Mouse (Mus musculus) Patski (cell line): ENCODE data around the gene Itgav. TPM values are rescaled to one million over a fixed set of nuclear protein-coding genes. Genes with fewer than 3 reads are reported as not detected.
"Not testable (repeated sequence)": the region's sequence is repeated elsewhere in the genome, so short reads cannot be mapped to it uniquely, and the experiment has no call there.

ENCODE experiments used
- ATAC-seq: fragments of 100-300 bp; one replicate; pipeline ENCODE4 v1.8.0; 2021
- CTCF ChIA-PET: fragments of 350-600 bp; sonication (Branson Sonifier 250); formaldehyde crosslinking; loops from one replicate; lab custom pipeline; 2022; ENCODE audit warnings: inconsistent platforms; lab: Charles Lee
- POLR2A ChIA-PET: fragments of 350-600 bp; sonication (Branson Sonifier 250); formaldehyde crosslinking; loops from one replicate; lab custom pipeline; 2022; ENCODE audit warnings: antibody characterized with exemption, inconsistent platforms; lab: Charles Lee
- DNase-seq: peaks from one replicate; pipeline ENCODE4 v3.0.0-alpha.2; 2011; ENCODE audit warnings: low read depth, low spot score
- H3K27me3 ChIP-seq: fragments of 371-371 bp; one replicate; pipeline ENCODE4 v1.5.1; 2021
- CTCF ChIP-seq: fragments of 100-300 bp; IDR thresholded peaks from one replicate; pipeline ENCODE4 v1.5.1; 2021
- in situ Hi-C: fragments of 300-500 bp; cut with MboI; formaldehyde crosslinking; loops from 3 replicates; pipeline ENCODE4 v1.11.1; 2018; ENCODE audit warnings: low pct_unique_long_range_greater_than_20kb, mixed read lengths
- polyA plus RNA-seq: library from polyadenylated mRNA; unstranded; gene quantifications from one replicate; pipeline ENCODE4 v1.2.3, GENCODE M21; 2021

The Itgav gene
- polyA plus RNA-seq, 1 experiment from 2014 or later = 374 TPM

- no peak for TF ChIP-seq CTCF
- DNase-seq = peak; percentile 79
- no peaks in the 10 kb centered on the region for H3K27me3 ChIP-seq
- POLR2A ChIA-PET = interaction anchor here (1.4 kb wide), 1 partner anchor 26 kb away, joined by 4 read pairs; no protein-coding TSS in a partner anchor
- ATAC-seq = peak; percentile 98
- CTCF ChIA-PET = interaction anchor here (0.8 to 1.7 kb wide), 8 partner anchors 9 to 61 kb away, joined by 3 to 6 read pairs (median 4); no protein-coding TSS in a partner anchor
- in situ Hi-C loops = no loop called here
These were observed 14.2 kb upstream of the Itgav start for GRCm38 (mm10) chr2:83709896-83710524.

GRCm38 (mm10) chr2:83713281-83713680, 10.9 kb upstream of the Itgav start:
- DNase-seq, in situ Hi-C loops, H3K27me3 ChIP-seq, CTCF ChIA-PET, ATAC-seq: not testable (repeated sequence)
- POLR2A ChIA-PET = interaction anchor here (1.0 kb wide), 1 partner anchor 22 kb away, joined by 3 read pairs; no protein-coding TSS in a partner anchor

GRCm38 (mm10) chr2:83713946-83714345, 10.3 kb upstream of the Itgav start:
- TF ChIP-seq CTCF = no peak
- ATAC-seq (no peak), DNase-seq (no peak)
- H3K27me3 ChIP-seq = no peaks in the 10 kb centered on the region
- in situ Hi-C loops = no loop called here
- ChIA-PET POLR2A (interaction anchor here (1.0 kb wide), 1 partner anchor 23 kb away, joined by 3 read pairs; no protein-coding TSS in a partner anchor), CTCF (no interaction called here)

- in situ Hi-C loops = no loop called here
- peak; percentile 78 for DNase-seq
- ChIA-PET CTCF (no interaction called here), POLR2A (interaction anchor here (0.7 kb wide), 1 partner anchor 67 kb away, joined by 6 read pairs; no protein-coding TSS in a partner anchor)
- peak; percentile 56 for ATAC-seq
- no peaks in the 10 kb centered on the region for H3K27me3 ChIP-seq
- no peak for TF ChIP-seq CTCF
These were observed 9.4 kb upstream of the Itgav start for GRCm38 (mm10) chr2:83714783-83715182.

- no peak for DNase-seq
- POLR2A ChIA-PET = no interaction called here
- CTCF ChIA-PET = interaction anchor here (0.9 kb wide), 1 partner anchor 9 kb away, joined by 3 read pairs; no protein-coding TSS in a partner anchor
- no peaks in the 10 kb centered on the region for H3K27me3 ChIP-seq
- no peak for ATAC-seq
- no peak for TF ChIP-seq CTCF
- in situ Hi-C loops = no loop called here
These were observed 5.9 kb upstream of the Itgav start for GRCm38 (mm10) chr2:83718341-83718740.

- no peak for TF ChIP-seq CTCF
- no peak for DNase-seq
- in situ Hi-C loops = no loop called here
- ChIA-PET POLR2A (interaction anchor here (0.6 kb wide), 1 partner anchor 10 kb away, joined by 4 read pairs; no protein-coding TSS in a partner anchor), CTCF (interaction anchor here (0.6 to 2.0 kb wide), 3 partner anchors 11 to 44 kb away, joined by 3 to 6 read pairs (median 3); no protein-coding TSS in a partner anchor)
- no peaks in the 10 kb centered on the region for H3K27me3 ChIP-seq
- no peak for ATAC-seq
These were observed 2.6 kb upstream of the Itgav start for GRCm38 (mm10) chr2:83721635-83722034.

GRCm38 (mm10) chr2:83722936-83723335, 1.3 kb upstream of the Itgav start:
- POLR2A ChIA-PET = no interaction called here
- no peak for TF ChIP-seq CTCF
- no peak for DNase-seq
- CTCF ChIA-PET = no interaction called here
- no peaks in the 10 kb centered on the region for H3K27me3 ChIP-seq
- in situ Hi-C loops = no loop called here
- no peak for ATAC-seq

- no peak for ATAC-seq
These were observed 851 bp upstream of the Itgav start for GRCm38 (mm10) chr2:83723346-83723745.

GRCm38 (mm10) chr2:83724827-83725730, 882 bp downstream of the Itgav start:
- no peak for TF ChIP-seq CTCF
- POLR2A ChIA-PET = interaction anchor here (0.6 to 0.9 kb wide), 2 partner anchors 10 to 12 kb away, joined by 3 read pairs; no protein-coding TSS in a partner anchor
- ATAC-seq = peak; percentile 36
- H3K27me3 ChIP-seq = no peaks in the 10 kb centered on the region
- DNase-seq = no peak
- in situ Hi-C loops = no loop called here
- CTCF ChIA-PET = interaction anchor here (1.2 kb wide), 1 partner anchor 12 kb away, joined by 3 read pairs; no protein-coding TSS in a partner anchor

More at GRCm38 (mm10) chr2:83723346-83723745, 851 bp upstream of the Itgav start:
- ChIA-PET POLR2A (interaction anchor here (1.0 kb wide), 1 partner anchor 12 kb away, joined by 4 read pairs; no protein-coding TSS in a partner anchor), CTCF (interaction anchor here (1.1 kb wide), 1 partner anchor 55 kb away, joined by 4 read pairs; no protein-coding TSS in a partner anchor)
- no peaks in the 10 kb centered on the region for H3K27me3 ChIP-seq
- DNase-seq = no peak
- TF ChIP-seq CTCF = no peak
- in situ Hi-C loops = no loop called here

- TF ChIP-seq CTCF = no peak
- ATAC-seq = no peak
- ChIA-PET POLR2A (no interaction called here), CTCF (interaction anchor here (1.2 to 1.5 kb wide), 2 partner anchors 11 to 15 kb away, joined by 3 to 5 read pairs; no protein-coding TSS in a partner anchor)
- H3K27me3 ChIP-seq = no peaks in the 10 kb centered on the region
- in situ Hi-C loops = no loop called here
- DNase-seq = no peak
These were observed 1.6 kb downstream of the Itgav start for GRCm38 (mm10) chr2:83725796-83726195.
